In genomic region chr19:4615151-4616093, GRCm38 (mm10) we compare ENCODE assay signal across 7 mouse cellular contexts. TPM values are rescaled to one million over a fixed set of nuclear protein-coding genes. Genes with fewer than 3 reads are reported as not detected.
DNase-seq lines count a peak whose midpoint lies in the region; ATAC-seq lines count a peak whose summit lies in the region.

TSS of gene Lrfn4 (minus strand) at chr19:4615667.

- H3K27ac ChIP-seq in embryonic facial prominence, embryonic 13.5 days: peak within 1 kb of the TSS; percentile 93
- peak within 1 kb of the TSS; percentile 98 for H3K27ac ChIP-seq in limb, embryonic 10.5 days
- H3K27ac ChIP-seq in midbrain, embryonic 12.5 days (replicated peaks): peak within 1 kb of the TSS; percentile 90

- DNase-seq in adrenal gland, postnatal 36 days: peak; percentile 86 to 92
- peak; percentile 83 to 91 for DNase-seq in heart, adult 18-20 months
- peak; percentile 70 for DNase-seq in kidney, adult 18-20 months
- DNase-seq in limb, embryonic 10.5 days (ENCODE audit: low spot score): peak; percentile 93
- peak; percentile 43 to 49 for DNase-seq in spleen, postnatal 36 days (ENCODE audit: low spot score in 2 of 2)

- H3K4me3 ChIP-seq in embryonic facial prominence, embryonic 13.5 days: peak within 1 kb of the TSS; percentile 93
- peak within 1 kb of the TSS; percentile 93 for H3K4me3 ChIP-seq in limb, embryonic 10.5 days
- peak within 1 kb of the TSS; percentile 94 for H3K4me3 ChIP-seq in midbrain, embryonic 12.5 days

- peaks cover 45% of the 10 kb centered on the region for H3K36me3 ChIP-seq in embryonic facial prominence, embryonic 13.5 days
- peaks cover 44% of the 10 kb centered on the region for H3K36me3 ChIP-seq in limb, embryonic 10.5 days
- peaks cover 28% of the 10 kb centered on the region for H3K36me3 ChIP-seq in midbrain, embryonic 12.5 days

- H3K4me2 ChIP-seq in embryonic facial prominence, embryonic 13.5 days: peak within 1 kb of the TSS; percentile 79
- peak within 1 kb of the TSS; percentile 74 for H3K4me2 ChIP-seq in midbrain, embryonic 12.5 days (replicated peaks)

- under 1% methylated on average over 79 of the region's 87 CpGs for WGBS in embryonic facial prominence, embryonic 13.5 days
- WGBS in limb, embryonic 10.5 days: under 1% methylated on average over 87 of the region's 87 CpGs
- under 1% methylated on average over 64 of the region's 87 CpGs for WGBS in midbrain, embryonic 12.5 days

- no peaks in the 10 kb centered on the region for H3K9me3 ChIP-seq in embryonic facial prominence, embryonic 13.5 days
- no peaks in the 10 kb centered on the region for H3K9me3 ChIP-seq in limb, embryonic 10.5 days (replicated peaks)
- H3K9me3 ChIP-seq in midbrain, embryonic 12.5 days: no peaks in the 10 kb centered on the region

- H3K27me3 ChIP-seq in embryonic facial prominence, embryonic 13.5 days: no peaks in the 10 kb centered on the region
- no peaks in the 10 kb centered on the region for H3K27me3 ChIP-seq in limb, embryonic 10.5 days (ENCODE audit: low read depth, poor library complexity, severe bottlenecking)
- peaks cover 14% of the 10 kb centered on the region for H3K27me3 ChIP-seq in midbrain, embryonic 12.5 days

- peak; percentile 88 for ATAC-seq in embryonic facial prominence, embryonic 13.5 days (ENCODE audit: insufficient number of reproducible peaks, insufficient read depth, low FRiP score, low TSS enrichment, low read depth)
- ATAC-seq in midbrain, embryonic 12.5 days (ENCODE audit: low FRiP score, low read depth): peak; percentile 96

- peaks cover 38% of the 10 kb centered on the region for H3K4me1 ChIP-seq in embryonic facial prominence, embryonic 13.5 days
- peaks cover 47% of the 10 kb centered on the region for H3K4me1 ChIP-seq in limb, embryonic 10.5 days
- peaks cover 37% of the 10 kb centered on the region for H3K4me1 ChIP-seq in midbrain, embryonic 12.5 days

- H3K9ac ChIP-seq in embryonic facial prominence, embryonic 13.5 days: peak within 1 kb of the TSS; percentile 96
- H3K9ac ChIP-seq in midbrain, embryonic 12.5 days (replicated peaks): peak within 1 kb of the TSS; percentile 98

RNA-seq across cellular contexts. Expression of gene Lrfn4, which starts in this region (rescaled TPM):
- 1 to 10 TPM; 5.5 to 6.9 TPM for total RNA-seq in adrenal gland, postnatal 36 days (2021)
- polyA plus RNA-seq in embryonic facial prominence, embryonic 13.5 days (2015; fragmentation: Nextera tagmentation; extraction: Ambion mirVana): 8.7 and 9.9 TPM in 2 replicates
- 1 to 10 TPM; 5.4 to 8.5 TPM for total RNA-seq in heart, adult 18-20 months (2021)
- polyA plus RNA-seq in limb, embryonic 10.5 days (2016; fragmentation: Nextera tagmentation; extraction: Ambion mirVana): 7.8 and 8.0 TPM in 2 replicates
- 13.6 and 16.1 TPM in 2 replicates for polyA plus RNA-seq in midbrain, embryonic 12.5 days (2016; fragmentation: Nextera tagmentation; extraction: Ambion mirVana)

Comparison
In these comparisons a context has a peak if more than half of its experiments do, and no peak if none do; other contexts are left out.
1. Peak in every context shown above with its lines: DNase-seq, ATAC-seq, H3K4me3 ChIP-seq and H3K27ac ChIP-seq.